Mouse (Mus musculus): Measurements from ENCODE around the gene Plce1.
"Not testable (repeated sequence)": the region's sequence is repeated elsewhere in the genome, so short reads cannot be mapped to it uniquely, and the experiment has no call there.

Gene Plce1

GRCm38 (mm10) chr19:38488103-38488912, 7.4 kb downstream of the Plce1 start:
- DNase-seq (ENCODE audit: low read depth, low spot score), result no peak

GRCm38 (mm10) chr19:38498233-38498632, 17.3 kb downstream of the Plce1 start:
- no peak for DNase-seq (ENCODE audit: low read depth, low spot score)

- no peak for DNase-seq (ENCODE audit: low read depth, low spot score)
Measured at GRCm38 (mm10) chr19:38504597-38504996, 23.7 kb downstream of the Plce1 start.

- DNase-seq (ENCODE audit: low read depth, low spot score), result no peak
Measured at GRCm38 (mm10) chr19:38506131-38506530, 25.2 kb downstream of the Plce1 start.

- no peak for DNase-seq (ENCODE audit: low read depth, low spot score)
Measured at GRCm38 (mm10) chr19:38507251-38507965, 26.5 kb downstream of the Plce1 start.

- no peak for DNase-seq (ENCODE audit: low read depth, low spot score)
Measured at GRCm38 (mm10) chr19:38507966-38508625, 27.2 kb downstream of the Plce1 start.

GRCm38 (mm10) chr19:38514417-38515184, 33.7 kb downstream of the Plce1 start:
- no peak for DNase-seq (ENCODE audit: low read depth, low spot score)

GRCm38 (mm10) chr19:38526855-38527254, 45.9 kb downstream of the Plce1 start:
- no peak for DNase-seq (ENCODE audit: low read depth, low spot score)

- no peak for DNase-seq (ENCODE audit: low read depth, low spot score)
Measured at GRCm38 (mm10) chr19:38527475-38527874, 46.6 kb downstream of the Plce1 start.

GRCm38 (mm10) chr19:38533230-38533629, 52.3 kb downstream of the Plce1 start:
- DNase-seq (ENCODE audit: low read depth, low spot score), result no peak

- DNase-seq (ENCODE audit: low read depth, low spot score), result no peak
Measured at GRCm38 (mm10) chr19:38539338-38539737, 58.4 kb downstream of the Plce1 start.

- DNase-seq (ENCODE audit: low read depth, low spot score), result no peak
Measured at GRCm38 (mm10) chr19:38540549-38540948, 59.6 kb downstream of the Plce1 start.

GRCm38 (mm10) chr19:38549487-38550058, 68.7 kb downstream of the Plce1 start:
- no peak for DNase-seq (ENCODE audit: low read depth, low spot score)

GRCm38 (mm10) chr19:38553551-38553950, 72.6 kb downstream of the Plce1 start:
- DNase-seq (ENCODE audit: low read depth, low spot score), result no peak

GRCm38 (mm10) chr19:38555399-38555798, 74.5 kb downstream of the Plce1 start:
- no peak for DNase-seq (ENCODE audit: low read depth, low spot score)

- DNase-seq (ENCODE audit: low read depth, low spot score), result peak; percentile 20
Measured at GRCm38 (mm10) chr19:38558816-38559215, 77.9 kb downstream of the Plce1 start.

GRCm38 (mm10) chr19:38561887-38562286, 81.0 kb downstream of the Plce1 start:
- not testable (repeated sequence) for DNase-seq (ENCODE audit: low read depth, low spot score)

- DNase-seq (ENCODE audit: low read depth, low spot score), result no peak
Measured at GRCm38 (mm10) chr19:38566156-38566555, 85.2 kb downstream of the Plce1 start.

- no peak for DNase-seq (ENCODE audit: low read depth, low spot score)
Measured at GRCm38 (mm10) chr19:38566752-38567151, 85.8 kb downstream of the Plce1 start.

GRCm38 (mm10) chr19:38567331-38567730, 86.4 kb downstream of the Plce1 start:
- no peak for DNase-seq (ENCODE audit: low read depth, low spot score)

GRCm38 (mm10) chr19:38578554-38579146, 97.7 kb downstream of the Plce1 start:
- no peak for DNase-seq (ENCODE audit: low read depth, low spot score)
